Mouse (Mus musculus) frontal cortex, postnatal 10 days (tissue): ENCODE results near the gene Gm20911.
"Not testable (repeated sequence)": the region's sequence is repeated elsewhere in the genome, so short reads cannot be mapped to it uniquely, and the experiment has no call there.

ENCODE experiments used
- DNase-seq, 2 experiments: peaks; one replicate each; pipeline ENCODE4 v3.0.0; 2022; ENCODE audit warnings: low spot score in 2 of 2, mixed read lengths in 1 of 2

Gm20911 gene

DNA sequence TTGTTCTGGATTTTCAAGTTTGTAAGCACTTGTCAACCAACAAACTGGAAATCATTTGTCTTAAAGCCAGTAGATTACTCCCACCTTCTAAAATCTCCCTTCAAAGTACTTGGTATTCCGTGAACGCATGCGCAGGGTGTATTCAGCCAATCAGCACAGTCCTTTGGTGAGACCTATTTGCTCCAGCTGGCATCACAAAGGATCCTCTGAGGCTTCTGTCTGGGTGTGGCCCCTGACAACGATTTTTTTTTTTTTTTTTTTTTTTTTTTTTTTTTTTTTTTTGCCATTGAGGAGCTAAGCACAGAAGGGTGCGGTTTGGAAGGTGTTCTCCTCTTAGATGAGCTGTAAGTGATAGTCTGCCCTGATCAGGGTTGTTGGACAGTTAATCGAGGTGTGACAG lies at the start of gene Gm20911:
TSS of gene Gm20911 (plus strand) at position 301 of the 400 bp plus-strand sequence.
- not testable (repeated sequence) for DNase-seq
